Mouse (Mus musculus) hindbrain, embryonic 11.5 days (tissue): Measurements from ENCODE around the gene Il18bp. TPM values are rescaled to one million over a fixed set of nuclear protein-coding genes. Genes with fewer than 3 reads are reported as not detected.
"Not testable (repeated sequence)": the region's sequence is repeated elsewhere in the genome, so short reads cannot be mapped to it uniquely, and the experiment has no call there.

Source experiments
- ATAC-seq: fragments of 200-750 bp; cut with Nextera tagmentation; 2 replicates; pipeline ENCODE4 v1.8.0; 2017; ENCODE audit warnings: mild to moderate bottlenecking, moderate TSS enrichment, moderate library complexity; ENCODE audit not compliant: low FRiP score
- DNase-seq: peaks from one replicate; pipeline ENCODE4 v3.0.0-alpha.2; 2015; ENCODE audit warnings: low spot score
- H3K27ac ChIP-seq: fragments of 300-500 bp; sonication (generic); 2 replicates; pipeline ENCODE4 v1.5.1; 2014; ENCODE audit warnings: mild to moderate bottlenecking, low read depth, low read length
- H3K27me3 ChIP-seq: fragments of 300-500 bp; sonication (generic); 2 replicates; pipeline ENCODE4 v1.6.1; 2014; ENCODE audit warnings: mild to moderate bottlenecking, low read length, moderate library complexity, mixed read lengths; ENCODE audit not compliant: control insufficient read depth, insufficient read depth
- H3K36me3 ChIP-seq: fragments of 300-500 bp; sonication (generic); 2 replicates; pipeline ENCODE4 v1.6.1; 2014; ENCODE audit warnings: mild to moderate bottlenecking, low read length, moderate library complexity, mixed read lengths; ENCODE audit not compliant: control insufficient read depth, insufficient read depth
- H3K4me1 ChIP-seq: fragments of 300-500 bp; sonication (generic); replicated peaks from 2 replicates; pipeline ENCODE4 v1.6.1; 2014; ENCODE audit warnings: low read length, mixed read lengths; ENCODE audit not compliant: control insufficient read depth, insufficient read depth
- H3K4me2 ChIP-seq: fragments of 300-500 bp; sonication (generic); replicated peaks from 2 replicates; pipeline ENCODE4 v1.6.1; 2014; ENCODE audit warnings: mild to moderate bottlenecking, low read depth, low read length
- H3K4me3 ChIP-seq: fragments of 300-500 bp; sonication (generic); 2 replicates; pipeline ENCODE4 v1.5.1; 2014; ENCODE audit warnings: low read depth, low read length
- H3K9ac ChIP-seq: fragments of 300-500 bp; sonication (generic); 2 replicates; pipeline ENCODE4 v1.6.1; 2014; ENCODE audit warnings: low read depth, low read length
- H3K9me3 ChIP-seq: fragments of 300-500 bp; sonication (generic); 2 replicates; pipeline ENCODE4 v1.6.1; 2016; ENCODE audit warnings: low read length; ENCODE audit not compliant: control insufficient read depth
- WGBS: fragments of 180-500 bp; shearing (Covaris S2); extraction: QIAGEN DNeasy Blood & Tissue Kit; methylation state at CpG from one replicate; pipeline ENCODE4 v1.1.7; 2014; 5-methylcytosine and 5-hydroxymethylcytosine counted together
- polyA plus RNA-seq: library from polyadenylated mRNA; unstranded; fragments of >200 nt; fragmentation: Nextera tagmentation; extraction: Ambion mirVana; gene quantifications from 2 replicates; pipeline ENCODE4 v1.2.1, GENCODE M21; 2014

The Il18bp gene
- polyA plus RNA-seq, 1 experiment from 2014 or later = 4.4 TPM

DNA sequence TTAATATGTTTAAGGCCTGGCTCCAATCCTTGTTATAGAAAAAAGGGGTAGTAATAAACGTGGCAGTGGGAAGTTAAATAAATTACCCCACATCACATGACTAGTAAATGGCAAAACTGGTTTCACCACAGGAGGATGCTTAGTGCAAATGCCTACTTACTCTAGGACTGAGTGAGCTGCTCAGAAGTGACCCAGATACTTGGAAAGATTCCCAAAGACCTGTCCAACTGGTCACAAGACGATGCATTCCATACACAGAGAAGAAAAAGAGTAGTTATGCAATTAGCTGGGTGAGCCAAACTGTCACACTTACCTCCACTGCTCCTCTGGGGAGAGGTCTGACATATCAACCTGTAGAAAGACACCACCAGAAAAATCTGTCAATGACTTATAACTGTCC lies 23.8 kb upstream of the Il18bp start:
- Histone ChIP-seq H3K4me3 (no peak overlapping the region), H3K4me1 (no peaks in the 10 kb centered on the region), H3K27me3 (no peaks in the 10 kb centered on the region), H3K36me3 (0 out of 2 replicates have a peak, but pooled peaks cover 2% of the 10 kb centered on the region), H3K4me2 (no peak overlapping the region), H3K27ac (no peak overlapping the region), H3K9me3 (no peaks in the 10 kb centered on the region), H3K9ac (no peak overlapping the region)
- ATAC-seq (no peak), DNase-seq (no peak)
- WGBS = 88% methylated on average over 2 of the region's 2 CpGs

DNA sequence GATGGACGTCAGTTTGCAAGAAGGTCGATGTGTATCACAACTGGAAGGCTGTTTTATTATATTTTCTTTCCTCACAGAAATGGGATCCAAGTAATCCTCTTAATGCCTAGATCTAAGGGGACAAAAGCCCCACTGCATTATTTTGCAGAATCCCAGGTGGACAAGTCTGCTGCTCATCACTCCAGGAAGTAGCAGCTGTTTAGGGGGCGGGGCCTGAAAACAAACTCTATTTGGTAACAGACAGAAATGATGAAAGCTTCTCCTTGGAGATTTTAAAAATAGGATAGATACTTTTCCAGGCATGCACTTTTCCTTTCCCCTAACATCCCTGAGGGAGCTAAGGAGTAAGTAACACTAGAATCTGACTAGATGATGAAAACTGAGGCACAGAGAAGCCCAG lies 18.8 kb upstream of the Il18bp start:
- H3K9me3 ChIP-seq = no peaks in the 10 kb centered on the region
- 0 out of 2 replicates have a peak, but pooled peaks cover 8% of the 10 kb centered on the region for H3K36me3 ChIP-seq
- no peak overlapping the region for H3K4me2 ChIP-seq
- no peak overlapping the region for H3K9ac ChIP-seq
- H3K27ac ChIP-seq = no peak overlapping the region
- no peaks in the 10 kb centered on the region for H3K27me3 ChIP-seq
- ATAC-seq (no peak), DNase-seq (no peak)
- H3K4me3 ChIP-seq = no peak overlapping the region
- H3K4me1 ChIP-seq = no peaks in the 10 kb centered on the region
- 94% methylated on average over 3 of the region's 3 CpGs for WGBS

DNA sequence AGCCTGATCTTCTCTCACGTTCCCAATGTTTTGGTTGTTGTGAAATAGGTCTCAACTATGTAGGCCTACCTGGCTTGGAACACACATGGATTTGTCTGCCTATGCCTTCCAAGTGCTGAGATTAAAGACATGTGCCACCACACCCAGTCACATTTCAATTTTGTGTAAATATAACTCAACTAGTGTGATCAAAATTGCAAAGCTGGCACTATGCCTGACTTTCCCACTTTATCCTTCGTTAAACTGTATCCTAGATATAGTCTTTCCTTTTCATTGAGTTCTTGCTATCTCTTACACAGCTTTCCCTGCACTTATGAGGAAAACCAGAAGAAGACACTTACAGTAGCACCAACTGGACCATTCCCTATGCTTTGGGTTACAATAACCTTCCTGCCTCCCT lies 17.0 kb upstream of the Il18bp start:
- Histone ChIP-seq H3K4me2 (no peak overlapping the region), H3K36me3 (0 out of 2 replicates have a peak, but pooled peaks cover 8% of the 10 kb centered on the region), H3K9ac (no peak overlapping the region), H3K4me1 (no peaks in the 10 kb centered on the region), H3K27me3 (no peaks in the 10 kb centered on the region), H3K9me3 (no peaks in the 10 kb centered on the region), H3K4me3 (no peak overlapping the region), H3K27ac (no peak overlapping the region)
- ATAC-seq = no peak
- WGBS = 95% methylated on average over 2 of the region's 2 CpGs
- no peak for DNase-seq

DNA sequence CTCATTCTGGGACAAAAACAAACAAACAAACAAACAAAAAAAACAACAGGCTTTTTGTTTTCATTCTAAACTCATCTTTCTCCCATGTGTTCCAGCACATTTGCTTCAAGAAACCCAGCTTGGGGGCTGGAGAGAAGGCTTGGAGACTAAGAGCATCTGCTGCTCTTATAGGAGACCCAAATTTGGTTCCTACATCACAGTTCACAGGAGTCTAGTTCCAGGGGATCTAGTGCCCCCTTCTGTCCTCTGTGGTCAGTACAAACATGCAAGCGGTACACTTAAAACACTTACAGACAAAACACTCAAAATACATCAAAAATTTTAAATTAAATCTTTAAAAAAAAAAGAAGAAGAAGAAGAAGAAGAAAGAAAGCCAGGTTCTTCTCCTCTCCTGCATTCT lies 16.4 kb upstream of the Il18bp start:
- Histone ChIP-seq H3K36me3 (0 out of 2 replicates have a peak, but pooled peaks cover 8% of the 10 kb centered on the region), H3K27me3 (no peaks in the 10 kb centered on the region), H3K4me2 (no peak overlapping the region), H3K9ac (no peak overlapping the region), H3K4me3 (no peak overlapping the region), H3K4me1 (no peaks in the 10 kb centered on the region), H3K27ac (no peak overlapping the region), H3K9me3 (no peaks in the 10 kb centered on the region)
- WGBS = 97% methylated on average over 1 of the region's 1 CpGs
- DNase-seq (no peak), ATAC-seq (no peak)

DNA sequence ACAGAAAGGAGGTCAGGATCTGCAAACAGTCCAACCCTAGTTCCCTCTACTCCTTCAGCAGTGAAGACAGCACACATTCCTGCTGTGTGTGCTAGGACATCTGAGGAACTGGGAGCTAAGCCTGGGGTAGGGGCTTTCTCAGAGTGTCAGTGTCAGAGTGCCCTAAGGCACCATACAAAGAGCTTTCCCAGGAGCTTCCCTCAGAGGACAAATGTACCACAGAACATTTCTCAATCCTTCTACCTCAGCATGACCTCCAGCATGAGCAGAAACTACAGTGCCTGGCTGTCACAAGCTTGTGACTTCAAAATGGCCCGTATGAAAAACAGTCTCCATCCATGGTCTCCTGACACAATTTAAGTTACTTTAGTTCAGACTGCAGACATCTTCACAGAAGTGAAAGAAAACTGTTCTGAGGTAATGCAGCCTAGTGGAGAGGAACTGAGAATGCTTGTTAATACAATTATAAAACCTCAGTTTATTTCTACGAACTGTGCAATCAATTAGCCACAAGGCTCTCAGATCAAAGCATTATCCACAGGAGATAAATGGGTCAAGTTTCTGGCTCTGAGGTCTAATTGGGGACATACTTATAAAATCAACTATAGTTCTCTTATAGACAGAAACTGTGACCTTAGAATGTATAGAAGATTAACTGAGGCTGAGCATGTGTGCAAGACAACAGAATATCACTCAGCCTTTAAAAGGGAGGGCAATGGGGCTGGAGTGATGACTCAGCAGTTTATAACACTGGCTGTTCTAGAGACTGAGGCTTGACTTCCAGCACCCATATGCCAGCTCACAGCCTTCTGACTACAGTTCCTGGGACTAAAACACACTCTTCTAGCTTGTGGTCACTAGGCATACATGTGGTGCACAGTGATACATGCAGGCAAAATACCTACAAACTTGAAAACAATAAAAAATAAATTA lies 7.0 kb upstream of the Il18bp start:
- Histone ChIP-seq H3K4me3 (no peak overlapping the region), H3K9me3 (no peaks in the 10 kb centered on the region), H3K36me3 (peaks cover 7% of the 10 kb centered on the region; the same call in 1 of the 2 replicates), H3K9ac (no peak overlapping the region), H3K4me2 (no peak overlapping the region), H3K4me1 (no peaks in the 10 kb centered on the region), H3K27ac (no peak overlapping the region), H3K27me3 (no peaks in the 10 kb centered on the region)
- WGBS = 89% methylated on average over 2 of the region's 2 CpGs
- DNase-seq = no peak
- ATAC-seq = no peak

DNA sequence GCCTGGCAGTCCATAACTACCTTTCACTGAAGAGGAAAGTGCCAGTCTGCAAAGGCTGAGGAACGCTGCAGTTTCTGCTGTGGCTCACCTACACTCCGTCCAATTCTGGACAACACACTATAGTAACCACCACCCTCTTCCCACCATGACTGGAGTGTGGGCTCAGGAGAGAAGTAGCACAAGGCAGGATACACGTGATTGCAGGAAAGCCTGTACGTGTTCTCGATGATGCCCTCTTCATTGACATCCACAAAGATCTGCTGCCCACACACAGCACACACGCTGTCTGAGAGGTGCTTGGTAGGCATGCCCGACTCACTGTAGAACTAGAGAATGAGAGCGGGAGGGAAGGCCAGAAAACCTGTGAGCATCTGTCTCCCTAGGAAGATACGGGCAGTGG lies 5.3 kb upstream of the Il18bp start:
- ATAC-seq (no peak), DNase-seq (no peak)
- Histone ChIP-seq H3K4me2 (no peak overlapping the region), H3K4me1 (no peaks in the 10 kb centered on the region), H3K36me3 (peaks cover 9% of the 10 kb centered on the region; the same call in 1 of the 2 replicates), H3K9me3 (no peaks in the 10 kb centered on the region), H3K27me3 (no peaks in the 10 kb centered on the region), H3K27ac (no peak overlapping the region), H3K9ac (no peak overlapping the region), H3K4me3 (no peak overlapping the region)
- WGBS = 94% methylated on average over 9 of the region's 9 CpGs

DNA sequence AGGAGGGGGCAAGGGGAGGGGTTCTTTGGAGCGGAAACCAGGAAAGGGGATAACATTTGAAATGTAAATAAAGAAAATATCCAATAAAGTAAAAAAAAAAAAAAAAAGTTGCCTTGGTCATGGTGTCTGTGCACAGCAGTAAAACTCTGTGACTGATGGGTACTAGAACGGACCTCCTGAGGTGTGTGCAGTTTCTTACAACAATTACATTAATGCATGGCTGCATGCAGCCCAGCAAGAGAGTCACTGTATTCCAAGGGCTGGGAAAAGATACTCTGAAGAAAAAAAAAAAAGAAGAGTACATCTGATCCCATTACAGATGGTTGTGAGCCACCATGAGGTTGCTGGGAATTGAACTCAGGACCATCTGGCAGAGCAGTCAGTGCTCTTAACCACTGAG lies 2.4 kb upstream of the Il18bp start:
- not testable (repeated sequence) for H3K4me2 ChIP-seq, H3K9ac ChIP-seq, DNase-seq, H3K36me3 ChIP-seq, H3K4me1 ChIP-seq, H3K4me3 ChIP-seq, ATAC-seq, H3K27me3 ChIP-seq, H3K27ac ChIP-seq, H3K9me3 ChIP-seq
- 89% methylated on average over 2 of the region's 2 CpGs for WGBS

DNA sequence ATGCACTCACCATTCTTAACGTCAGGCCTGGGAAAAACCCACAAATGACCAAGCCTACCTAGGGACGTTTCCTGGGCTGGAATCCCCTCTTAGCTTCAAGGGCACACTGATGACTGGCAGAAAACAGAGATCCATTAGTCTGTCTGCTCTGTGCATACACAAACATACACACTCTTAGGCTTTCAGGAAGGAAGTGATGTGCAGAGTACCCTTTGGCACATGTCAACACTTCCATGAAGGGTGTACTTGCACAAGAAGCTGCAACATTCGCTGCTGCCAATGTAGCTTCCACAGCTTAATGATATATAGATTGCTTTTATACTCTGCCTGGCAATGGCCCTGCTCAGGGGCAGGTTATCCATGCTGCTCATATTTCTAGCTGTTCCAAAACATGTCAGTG lies 872 bp upstream of the Il18bp start:
- Histone ChIP-seq H3K4me1 (no peaks in the 10 kb centered on the region), H3K9me3 (no peaks in the 10 kb centered on the region), H3K36me3 (peaks cover 9% of the 10 kb centered on the region; the same call in 1 of the 2 replicates), H3K4me3 (no peak overlapping the region), H3K9ac (no peak overlapping the region), H3K27ac (no peak overlapping the region), H3K27me3 (no peaks in the 10 kb centered on the region), H3K4me2 (no peak overlapping the region)
- ATAC-seq (no peak), DNase-seq (no peak)
- WGBS = 74% methylated on average over 3 of the region's 3 CpGs

DNA sequence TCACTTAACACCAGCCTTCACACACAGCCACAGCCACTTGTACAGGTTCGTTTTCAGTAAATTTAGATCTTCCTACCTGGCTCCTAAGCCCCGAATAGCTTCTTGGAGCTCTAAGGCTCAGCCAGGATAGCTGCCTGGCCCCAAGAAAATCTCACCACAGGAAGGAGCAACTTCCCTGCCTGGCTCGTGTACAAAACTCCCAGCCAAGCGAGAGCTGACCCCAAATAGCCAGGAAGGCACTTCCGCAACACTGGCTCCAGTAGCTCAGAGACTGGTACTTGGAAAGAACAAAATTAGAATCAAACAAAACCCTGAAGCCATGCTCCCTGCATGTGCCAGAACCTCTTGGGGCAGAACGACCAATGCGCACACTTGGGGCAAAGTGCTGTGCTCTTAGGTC lies 456 bp downstream of the Il18bp start:
- ATAC-seq (no peak), DNase-seq (no peak)
- H3K9ac ChIP-seq = no peak overlapping the region
- no peak overlapping the region for H3K27ac ChIP-seq
- no peak overlapping the region for H3K4me2 ChIP-seq
- no peaks in the 10 kb centered on the region for H3K27me3 ChIP-seq
- no peak overlapping the region for H3K4me3 ChIP-seq
- H3K9me3 ChIP-seq = no peaks in the 10 kb centered on the region
- 90% methylated on average over 7 of the region's 7 CpGs for WGBS
- H3K36me3 ChIP-seq = peaks cover 14% of the 10 kb centered on the region
- no peaks in the 10 kb centered on the region for H3K4me1 ChIP-seq
